Mouse (Mus musculus): ENCODE measurements around the gene Gstt1. TPM values are rescaled to one million over a fixed set of nuclear protein-coding genes. Genes with fewer than 3 reads are reported as not detected.

Gstt1 gene
- polyA plus RNA-seq, 1 experiment from 2014 or later, result 6.5 TPM

GRCm38 (mm10) chr10:75832272-75832895 is 34.0 kb upstream of the Gstt1 start:
- H3K27ac ChIP-seq, result no peak overlapping the region
- H3K4me3 ChIP-seq, result no peak overlapping the region
- peaks cover 32% of the 10 kb centered on the region for H3K27me3 ChIP-seq
- H3K4me1 ChIP-seq, result peaks cover 33% of the 10 kb centered on the region
- 66% methylated on average over 13 of the region's 13 CpGs for WGBS
- H3K4me2 ChIP-seq, result no peak overlapping the region
- ATAC-seq, result no peak
- H3K9me3 ChIP-seq (replicated peaks), result no peaks in the 10 kb centered on the region
- H3K9ac ChIP-seq, result no peak overlapping the region
- H3K36me3 ChIP-seq (ENCODE audit: poor library complexity, severe bottlenecking), result no peaks in the 10 kb centered on the region

- H3K4me2 ChIP-seq, result no peak overlapping the region
- ATAC-seq, result no peak
- no peak overlapping the region for H3K9ac ChIP-seq
- H3K27ac ChIP-seq, result no peak overlapping the region
- peaks cover 22% of the 10 kb centered on the region for H3K4me1 ChIP-seq
- H3K9me3 ChIP-seq (replicated peaks), result no peaks in the 10 kb centered on the region
- 88% methylated on average over 2 of the region's 2 CpGs for WGBS
- H3K27me3 ChIP-seq, result peaks cover 30% of the 10 kb centered on the region
- H3K36me3 ChIP-seq (ENCODE audit: poor library complexity, severe bottlenecking), result no peaks in the 10 kb centered on the region
- H3K4me3 ChIP-seq, result no peak overlapping the region
Measured at GRCm38 (mm10) chr10:75830275-75830670, 31.9 kb upstream of the Gstt1 start.

- peaks cover 26% of the 10 kb centered on the region for H3K27me3 ChIP-seq
- no peak overlapping the region for H3K9ac ChIP-seq
- 85% methylated on average over 2 of the region's 2 CpGs for WGBS
Measured at GRCm38 (mm10) chr10:75829529-75830274, 31.3 kb upstream of the Gstt1 start.

GRCm38 (mm10) chr10:75828500-75828931 is 30.1 kb upstream of the Gstt1 start:
- H3K9me3 ChIP-seq (replicated peaks), result no peaks in the 10 kb centered on the region
- ATAC-seq, result no peak; the same call in 1 of the 2 replicates
- 0 out of 2 replicates have a peak, but pooled peaks cover 6% of the 10 kb centered on the region for H3K4me1 ChIP-seq
- H3K4me3 ChIP-seq, result no peak overlapping the region
- no peaks in the 10 kb centered on the region for H3K36me3 ChIP-seq (ENCODE audit: poor library complexity, severe bottlenecking)
- H3K27me3 ChIP-seq, result peaks cover 14% of the 10 kb centered on the region
- no peak overlapping the region for H3K4me2 ChIP-seq
- no peak overlapping the region for H3K9ac ChIP-seq
- no peak overlapping the region for H3K27ac ChIP-seq

More at GRCm38 (mm10) chr10:75829529-75830274, 31.3 kb upstream of the Gstt1 start:
- Histone ChIP-seq H3K36me3 (ENCODE audit: poor library complexity, severe bottlenecking) (no peaks in the 10 kb centered on the region), H3K4me1 (peaks cover 17% of the 10 kb centered on the region; the same call in 1 of the 2 replicates), H3K4me2 (no peak overlapping the region), H3K27ac (no peak overlapping the region), H3K9me3 (replicated peaks) (no peaks in the 10 kb centered on the region), H3K4me3 (no peak overlapping the region)
- no peak for ATAC-seq

GRCm38 (mm10) chr10:75827668-75828360 is 29.4 kb upstream of the Gstt1 start:
- ATAC-seq, result no peak
- Histone ChIP-seq H3K9ac (no peak overlapping the region), H3K27ac (no peak overlapping the region), H3K4me3 (no peak overlapping the region), H3K4me2 (no peak overlapping the region), H3K27me3 (peaks cover 7% of the 10 kb centered on the region), H3K4me1 (0 out of 2 replicates have a peak, but pooled peaks cover 4% of the 10 kb centered on the region), H3K36me3 (ENCODE audit: poor library complexity, severe bottlenecking) (no peaks in the 10 kb centered on the region), H3K9me3 (replicated peaks) (no peaks in the 10 kb centered on the region)
- 94% methylated on average over 4 of the region's 4 CpGs for WGBS

GRCm38 (mm10) chr10:75824530-75824929 is 26.1 kb upstream of the Gstt1 start:
- no peaks in the 10 kb centered on the region for H3K9me3 ChIP-seq (replicated peaks)

GRCm38 (mm10) chr10:75823782-75824181 is 25.4 kb upstream of the Gstt1 start:
- H3K27ac ChIP-seq, result no peak overlapping the region
- 0 out of 2 replicates have a peak, but pooled peaks cover 2% of the 10 kb centered on the region for H3K27me3 ChIP-seq
- no peak for ATAC-seq
- no peak overlapping the region for H3K9ac ChIP-seq
- H3K4me2 ChIP-seq, result no peak overlapping the region
- H3K4me3 ChIP-seq, result no peak overlapping the region
- H3K36me3 ChIP-seq (ENCODE audit: poor library complexity, severe bottlenecking), result no peaks in the 10 kb centered on the region
- H3K9me3 ChIP-seq (replicated peaks), result no peaks in the 10 kb centered on the region
- 0 out of 2 replicates have a peak, but pooled peaks cover 4% of the 10 kb centered on the region for H3K4me1 ChIP-seq
- WGBS, result 91% methylated on average over 1 of the region's 1 CpGs

More at GRCm38 (mm10) chr10:75824530-75824929, 26.1 kb upstream of the Gstt1 start:
- Histone ChIP-seq H3K4me1 (0 out of 2 replicates have a peak, but pooled peaks cover 4% of the 10 kb centered on the region), H3K27me3 (0 out of 2 replicates have a peak, but pooled peaks cover 2% of the 10 kb centered on the region), H3K4me2 (no peak overlapping the region), H3K9ac (no peak overlapping the region), H3K36me3 (ENCODE audit: poor library complexity, severe bottlenecking) (no peaks in the 10 kb centered on the region), H3K4me3 (no peak overlapping the region), H3K27ac (no peak overlapping the region)
- WGBS, result 93% methylated on average over 4 of the region's 4 CpGs
- no peak for ATAC-seq

GRCm38 (mm10) chr10:75822443-75822842 is 24.1 kb upstream of the Gstt1 start, which contains the start of gene Gstt4:
Gene Gstt4, minus strand, starts transcription at chr10:75822543.
- no peak for ATAC-seq
- Histone ChIP-seq H3K4me3 (no peak within 1 kb of the TSS), H3K9me3 (replicated peaks) (no peaks in the 10 kb centered on the region), H3K9ac (no peak within 1 kb of the TSS), H3K27me3 (0 out of 2 replicates have a peak, but pooled peaks cover 2% of the 10 kb centered on the region), H3K4me1 (0 out of 2 replicates have a peak, but pooled peaks cover under 1% of the 10 kb centered on the region), H3K36me3 (ENCODE audit: poor library complexity, severe bottlenecking) (no peaks in the 10 kb centered on the region), H3K27ac (no peak within 1 kb of the TSS), H3K4me2 (no peak within 1 kb of the TSS)
- WGBS, result 94% methylated on average over 2 of the region's 2 CpGs

GRCm38 (mm10) chr10:75819882-75820281 is 21.5 kb upstream of the Gstt1 start:
- Histone ChIP-seq H3K4me3 (no peak overlapping the region), H3K27ac (no peak overlapping the region), H3K27me3 (0 out of 2 replicates have a peak, but pooled peaks cover 2% of the 10 kb centered on the region), H3K4me1 (no peaks in the 10 kb centered on the region), H3K9me3 (replicated peaks) (no peaks in the 10 kb centered on the region), H3K36me3 (ENCODE audit: poor library complexity, severe bottlenecking) (no peaks in the 10 kb centered on the region), H3K9ac (no peak overlapping the region), H3K4me2 (no peak overlapping the region)
- ATAC-seq, result no peak
- WGBS, result 87% methylated on average over 5 of the region's 5 CpGs

- no peak overlapping the region for H3K9ac ChIP-seq
- no peaks in the 10 kb centered on the region for H3K36me3 ChIP-seq (ENCODE audit: poor library complexity, severe bottlenecking)
- no peak for ATAC-seq
- H3K4me2 ChIP-seq, result no peak overlapping the region
- H3K27me3 ChIP-seq, result 0 out of 2 replicates have a peak, but pooled peaks cover 2% of the 10 kb centered on the region
- no peak overlapping the region for H3K27ac ChIP-seq
- no peak overlapping the region for H3K4me3 ChIP-seq
- WGBS, result 64% methylated on average over 10 of the region's 10 CpGs
- H3K9me3 ChIP-seq (replicated peaks), result no peaks in the 10 kb centered on the region
- no peaks in the 10 kb centered on the region for H3K4me1 ChIP-seq
Measured at GRCm38 (mm10) chr10:75818641-75819040, 20.3 kb upstream of the Gstt1 start.

GRCm38 (mm10) chr10:75804217-75804616 is 5.8 kb upstream of the Gstt1 start:
- Histone ChIP-seq H3K27me3 (no peaks in the 10 kb centered on the region), H3K9ac (no peak overlapping the region), H3K27ac (no peak overlapping the region), H3K4me1 (no peaks in the 10 kb centered on the region), H3K4me2 (no peak overlapping the region), H3K36me3 (ENCODE audit: poor library complexity, severe bottlenecking) (no peaks in the 10 kb centered on the region), H3K9me3 (replicated peaks) (no peaks in the 10 kb centered on the region), H3K4me3 (no peak overlapping the region)
- 75% methylated on average over 2 of the region's 2 CpGs for WGBS
- ATAC-seq, result no peak
